Mouse (Mus musculus) testis, adult 2 months (tissue): ENCODE data around the gene Bdh2.

ENCODE experiments used
- CTCF ChIP-seq: fragments of 200-500 bp; IDR thresholded peaks from 2 replicates; pipeline ENCODE4 v1.5.1; 2012; ENCODE audit warnings: low read depth, mild to moderate bottlenecking, inconsistent platforms, low read length, moderate library complexity; ENCODE audit not compliant: control insufficient read depth, insufficient read depth, insufficient replicate concordance
- POLR2A ChIP-seq: fragments of 200-500 bp; IDR thresholded peaks from 2 replicates; pipeline ENCODE4 v1.6.1; 2012; ENCODE audit warnings: low read depth, mild to moderate bottlenecking, inconsistent platforms, low read length, moderate library complexity; ENCODE audit not compliant: control insufficient read depth

- TF ChIP-seq CTCF (peak; percentile 76; the same call in 1 of the 2 replicates), POLR2A (no peak)
Measured at GRCm38 (mm10) chr3:135315720-135316425, 34.9 kb downstream of the Bdh2 start.
